Mouse (Mus musculus): ENCODE results near the gene Ap3b1. TPM values are rescaled to one million over a fixed set of nuclear protein-coding genes. Genes with fewer than 3 reads are reported as not detected.

Ap3b1 gene
- total RNA-seq, 2 experiments from 2014 or later = 17.8 to 18.8 TPM

DNA sequence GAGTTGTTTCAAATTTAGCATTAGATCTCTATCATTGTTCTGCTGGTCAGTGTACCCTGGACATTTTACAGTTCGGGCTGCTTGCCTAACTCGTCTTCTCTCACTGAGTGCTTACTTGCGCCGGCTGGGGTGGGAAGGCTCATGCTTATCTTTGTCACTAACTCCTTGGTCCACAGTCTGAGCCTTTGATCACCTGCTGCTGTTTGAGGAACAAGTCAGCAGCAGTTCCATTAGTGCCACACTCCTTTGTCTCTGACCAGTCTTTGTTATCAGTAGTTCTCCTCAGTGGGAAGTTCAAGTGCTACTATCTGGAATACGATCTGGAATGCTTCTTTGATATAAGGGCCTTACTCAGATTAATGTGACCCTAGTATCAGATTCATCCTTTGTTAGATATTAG is 86.3 kb downstream of the Ap3b1 start:
- intact Hi-C loops (cut with DNase I) = no loop called here
- DNase-seq = no peak

GRCm38 (mm10) chr13:94447003-94447402 is 88.2 kb downstream of the Ap3b1 start:
- intact Hi-C loops (cut with DNase I) = no loop called here
- no peak for DNase-seq

GRCm38 (mm10) chr13:94449593-94449992 is 90.8 kb downstream of the Ap3b1 start:
- DNase-seq = no peak
- intact Hi-C loops (cut with DNase I) = no loop called here

- intact Hi-C loops (cut with DNase I) = loop anchor here (2.0 to 10.0 kb wide), 2 partner anchors 414 to 490 kb away; no protein-coding TSS in a partner anchor
- peak in 1 of 2 experiments; percentile 17 for DNase-seq
Observed at GRCm38 (mm10) chr13:94451229-94451628, 92.5 kb downstream of the Ap3b1 start.

- intact Hi-C loops (cut with DNase I) = loop anchor here (10.0 kb wide), 1 partner anchor 411 kb away; no protein-coding TSS in a partner anchor
- no peak for DNase-seq
Observed at GRCm38 (mm10) chr13:94454131-94454530, 95.4 kb downstream of the Ap3b1 start.

DNA sequence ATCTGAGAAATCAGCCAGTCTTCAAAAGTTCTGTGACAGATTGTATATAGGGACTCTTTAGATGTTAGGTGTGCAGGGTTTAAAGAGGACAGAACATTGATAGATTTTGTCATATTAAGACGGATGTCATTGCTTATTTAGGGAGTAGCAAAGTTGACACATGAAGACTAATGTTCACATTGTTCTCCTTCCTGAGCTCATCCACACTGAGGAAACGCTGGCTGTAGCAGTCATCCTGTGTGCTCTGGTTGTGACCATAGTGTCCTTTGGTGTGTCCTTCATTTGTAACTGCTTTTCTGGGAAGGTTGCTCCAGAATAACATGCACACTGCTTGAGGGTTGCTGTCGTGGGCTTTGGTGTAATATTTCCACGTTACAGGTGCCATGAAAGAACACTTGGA is 100.4 kb downstream of the Ap3b1 start:
- intact Hi-C loops (cut with DNase I) = loop anchor here (10.0 kb wide), 1 partner anchor 406 kb away; no protein-coding TSS in a partner anchor

DNA sequence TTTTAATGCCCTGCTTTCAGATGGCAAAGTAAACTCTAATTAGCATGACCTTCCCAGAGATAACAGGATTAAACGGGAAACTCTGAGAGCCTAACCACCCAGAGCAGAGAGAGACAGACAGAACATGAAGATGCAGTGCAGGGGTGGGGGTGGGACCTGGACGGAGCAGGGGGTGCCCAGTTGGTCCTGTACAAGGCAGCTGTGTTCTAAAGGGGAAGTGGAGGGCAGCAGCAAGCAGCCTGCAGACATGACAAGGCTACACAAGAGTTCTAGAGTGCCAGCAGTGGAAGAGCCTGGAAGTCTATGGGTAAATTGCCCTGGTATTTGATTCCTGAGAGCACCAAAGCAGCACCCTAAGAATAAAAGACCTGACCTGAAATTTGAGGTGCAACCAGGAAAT is 105.5 kb downstream of the Ap3b1 start:
- intact Hi-C loops (cut with DNase I) = no loop called here

More for the DNA sequence above, 100.4 kb downstream of the Ap3b1 start:
- no peak for DNase-seq

DNA sequence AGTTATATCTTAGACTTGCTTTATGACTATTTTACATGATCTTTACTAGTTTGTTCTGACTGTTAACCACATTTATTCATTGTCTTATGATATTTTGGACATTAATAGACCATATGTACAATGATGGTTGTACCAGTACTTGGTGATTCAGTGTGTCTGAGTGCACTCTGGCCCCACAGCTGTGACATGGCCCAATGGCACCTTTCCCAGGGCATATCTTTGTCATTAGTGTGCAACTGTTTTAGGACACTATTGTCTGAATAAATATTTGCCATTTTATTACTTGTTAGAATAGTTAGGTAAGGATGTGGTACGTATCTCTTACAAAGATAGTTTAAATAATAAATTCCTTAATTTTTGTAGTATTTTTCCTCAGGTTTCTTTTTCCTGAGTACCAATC is 109.8 kb downstream of the Ap3b1 start:
- DNase-seq = no peak
- intact Hi-C loops (cut with DNase I) = no loop called here

More for the DNA sequence above, 105.5 kb downstream of the Ap3b1 start:
- DNase-seq = no peak

DNA sequence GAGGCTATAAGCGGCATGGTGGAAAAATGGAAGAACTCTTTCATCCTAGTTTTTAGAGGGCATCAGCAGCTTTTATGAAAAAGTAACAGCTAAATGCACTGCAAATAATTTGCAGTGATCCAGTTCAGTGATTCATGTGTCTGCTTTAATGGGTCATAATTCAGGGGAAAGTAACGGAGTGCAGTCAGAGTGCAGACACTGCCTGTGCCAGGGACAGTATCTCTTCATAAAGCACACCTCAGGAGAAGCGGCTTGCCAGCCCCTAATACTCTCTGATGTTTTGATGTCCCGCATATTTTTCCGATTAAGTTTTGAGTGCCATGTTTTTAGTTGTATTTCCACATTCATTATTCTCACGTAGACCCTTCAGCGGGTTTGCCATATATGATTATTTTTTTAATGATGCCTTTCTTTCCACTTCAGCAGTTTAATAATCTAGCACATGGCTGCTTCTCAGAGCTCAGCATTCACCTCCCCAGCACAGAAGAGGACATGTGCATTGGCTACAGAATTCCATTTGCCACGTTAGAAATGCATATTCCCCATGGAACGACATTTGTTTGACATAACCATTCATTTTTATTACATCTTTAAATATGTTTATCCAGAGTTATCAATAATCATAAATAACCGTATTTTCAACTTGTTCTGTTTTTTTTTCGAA is 112.4 kb downstream of the Ap3b1 start:
- no peak for DNase-seq
- intact Hi-C loops (cut with DNase I) = no loop called here

DNA sequence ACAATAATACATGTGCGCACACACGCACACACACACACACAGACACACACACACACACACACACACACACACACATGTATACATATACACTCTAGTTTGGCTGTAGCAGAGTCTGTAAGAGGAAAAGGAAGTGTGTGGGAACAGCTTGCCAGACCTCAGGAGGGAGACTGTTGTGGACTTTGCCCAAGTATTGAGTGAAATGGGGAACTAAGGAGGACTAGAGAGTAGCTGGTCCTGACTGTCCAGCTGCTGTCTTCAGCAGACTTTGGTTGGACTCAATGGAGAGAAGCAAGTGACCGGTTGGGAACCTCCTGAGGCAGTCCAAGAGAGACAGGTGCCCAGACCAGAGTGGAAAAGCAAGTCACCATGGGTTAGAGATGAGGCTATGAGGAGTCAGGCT is 117.4 kb downstream of the Ap3b1 start:
- intact Hi-C loops (cut with DNase I) = no loop called here

GRCm38 (mm10) chr13:94480256-94480655 is 121.5 kb downstream of the Ap3b1 start:
- no peak for DNase-seq
- intact Hi-C loops (cut with DNase I) = no loop called here

More for the DNA sequence above, 117.4 kb downstream of the Ap3b1 start:
- no peak for DNase-seq

- no peak for DNase-seq
- intact Hi-C loops (cut with DNase I) = no loop called here
Observed at GRCm38 (mm10) chr13:94490684-94491083, 131.9 kb downstream of the Ap3b1 start.

DNA sequence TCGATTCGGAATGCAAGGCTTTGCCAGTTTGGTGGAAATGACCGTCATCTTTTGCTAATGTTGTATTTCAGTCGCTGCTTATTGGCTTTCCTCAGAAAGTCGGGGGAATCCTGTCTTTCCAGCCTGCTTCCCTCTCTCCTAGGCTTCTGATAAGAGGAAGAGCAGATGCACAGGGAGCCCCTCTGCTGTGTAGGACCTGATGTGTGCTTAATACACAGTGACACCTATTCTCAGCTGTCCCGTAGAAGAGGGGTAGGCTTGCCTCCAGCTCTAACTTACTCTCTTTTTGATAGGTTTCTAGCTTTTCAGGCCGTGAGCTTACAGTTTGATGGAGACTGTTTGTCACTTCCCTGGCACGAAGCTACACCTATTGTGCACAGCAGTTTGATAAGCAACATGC is 132.4 kb downstream of the Ap3b1 start:
- DNase-seq = no peak
- intact Hi-C loops (cut with DNase I) = no loop called here

DNA sequence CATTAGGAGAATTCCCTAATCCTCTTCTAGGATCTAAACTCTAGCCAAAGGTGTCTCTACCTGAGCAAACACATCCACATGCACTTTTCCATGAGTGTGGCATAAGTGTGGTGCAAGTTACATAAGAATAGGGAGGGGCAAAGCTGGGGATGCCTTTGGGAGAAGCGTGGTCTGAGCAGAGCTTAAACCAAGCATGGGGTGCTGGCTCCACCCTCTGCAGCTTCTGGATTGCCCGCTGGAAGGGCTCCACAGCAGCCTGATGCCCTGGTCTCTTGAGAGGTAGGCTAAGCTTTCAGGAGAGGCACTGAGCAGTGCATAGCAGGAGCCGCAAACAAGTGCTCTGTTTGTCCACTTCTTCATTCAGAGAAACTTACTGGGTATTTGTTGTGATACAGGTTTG is 138.8 kb downstream of the Ap3b1 start:
- DNase-seq = no peak
- intact Hi-C loops (cut with DNase I) = no loop called here

GRCm38 (mm10) chr13:94506411-94506810 is 147.7 kb downstream of the Ap3b1 start:
- intact Hi-C loops (cut with DNase I) = no loop called here

DNA sequence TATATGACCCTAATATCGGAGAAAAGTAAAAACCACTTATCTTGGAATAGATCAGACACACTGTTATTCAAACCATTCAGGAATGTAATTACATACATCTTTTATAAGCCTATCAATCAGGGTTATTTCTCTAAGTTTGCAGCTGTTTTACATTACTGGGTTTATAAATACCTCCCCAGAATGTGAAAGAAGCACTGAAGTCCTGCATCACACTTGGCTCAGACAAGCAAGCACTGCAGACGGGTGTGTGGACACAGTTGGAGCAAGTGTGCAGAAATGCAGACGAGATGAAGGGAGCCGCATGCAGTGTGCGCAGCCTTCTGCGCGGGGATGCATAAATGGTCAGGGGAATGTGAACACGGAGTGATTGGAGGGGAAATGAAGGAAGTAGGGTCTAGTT is 149.6 kb downstream of the Ap3b1 start:
- intact Hi-C loops (cut with DNase I) = no loop called here
- DNase-seq = no peak

More at GRCm38 (mm10) chr13:94506411-94506810, 147.7 kb downstream of the Ap3b1 start:
- no peak for DNase-seq

GRCm38 (mm10) chr13:94513157-94513767 is 154.5 kb downstream of the Ap3b1 start:
- intact Hi-C loops (cut with DNase I) = no loop called here
- DNase-seq = no peak

GRCm38 (mm10) chr13:94513898-94514297 is 155.1 kb downstream of the Ap3b1 start:
- no peak for DNase-seq
- intact Hi-C loops (cut with DNase I) = no loop called here

GRCm38 (mm10) chr13:94514992-94515391 is 156.2 kb downstream of the Ap3b1 start:
- no peak for DNase-seq
- intact Hi-C loops (cut with DNase I) = no loop called here

GRCm38 (mm10) chr13:94516532-94516931 is 157.8 kb downstream of the Ap3b1 start:
- DNase-seq = no peak
- intact Hi-C loops (cut with DNase I) = no loop called here

DNA sequence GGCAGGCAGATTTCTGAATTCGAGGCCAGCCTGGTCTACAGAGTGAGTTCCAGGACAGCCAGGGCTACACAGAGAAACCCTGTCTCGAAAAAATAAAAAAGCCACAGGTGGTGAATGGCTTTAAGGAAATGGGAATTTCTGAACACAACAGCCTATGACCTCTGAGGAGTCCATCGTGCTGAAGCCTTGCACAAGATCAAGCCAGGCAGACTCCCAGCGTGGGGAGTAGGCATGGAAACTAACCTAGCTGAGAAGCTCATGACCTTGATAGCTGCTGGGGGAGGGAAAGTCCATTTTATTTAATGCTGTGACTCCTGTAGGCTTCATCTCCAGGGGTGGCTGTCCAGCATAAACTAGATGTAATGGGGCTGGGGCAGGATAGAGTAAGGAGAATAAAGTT is 159.4 kb downstream of the Ap3b1 start:
- intact Hi-C loops (cut with DNase I) = no loop called here
- no peak for DNase-seq

DNA sequence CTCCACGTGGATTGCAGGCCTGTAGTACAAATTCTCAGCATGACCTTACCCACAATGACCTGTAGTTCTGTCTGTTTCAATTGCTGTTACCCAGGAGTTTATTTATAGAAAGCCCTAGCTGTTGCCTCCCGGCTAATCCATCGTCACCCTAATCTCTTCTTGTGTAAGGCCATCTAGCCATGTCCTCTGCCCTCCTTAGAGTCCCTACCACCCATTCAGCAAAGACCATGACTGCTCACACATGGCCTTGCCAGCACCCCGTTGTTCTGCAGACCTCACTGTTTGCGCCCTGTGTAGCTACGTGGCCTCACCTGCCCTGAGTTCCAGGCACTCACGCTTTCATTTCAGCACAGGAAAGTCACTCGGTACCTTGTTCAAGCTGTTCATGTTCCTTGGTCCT is 160.5 kb downstream of the Ap3b1 start:
- intact Hi-C loops (cut with DNase I) = no loop called here
- no peak for DNase-seq

Data from gastrocnemius, postnatal 36 days (tissue).